Mouse (Mus musculus): ENCODE measurements at regions not wholly inside any gene's neighbourhood (a gene's known extent, or its start where the extent isn't known, plus 50 kb on each side); places are given as distances from the start of the nearest gene placed in this dataset.

GRCm38 (mm10) chr17:52448701-52449100, 153.8 kb upstream of the Kcnh8 start:
- no peak for DNase-seq

GRCm38 (mm10) chr17:52459303-52459996, 143.1 kb upstream of the Kcnh8 start:
- DNase-seq = no peak

- DNase-seq = no peak
Measured at GRCm38 (mm10) chr17:52459997-52460387, 142.5 kb upstream of the Kcnh8 start.

- no peak for DNase-seq
Measured at GRCm38 (mm10) chr17:52461264-52461663, 141.2 kb upstream of the Kcnh8 start.

- peak; percentile 27 to 41 for DNase-seq
Measured at GRCm38 (mm10) chr17:52461709-52462141, 140.8 kb upstream of the Kcnh8 start.

GRCm38 (mm10) chr17:52462361-52462760, 140.1 kb upstream of the Kcnh8 start:
- no peak for DNase-seq

GRCm38 (mm10) chr17:52468464-52468863, 134.0 kb upstream of the Kcnh8 start:
- DNase-seq = no peak

GRCm38 (mm10) chr17:52479327-52480086, 123.0 kb upstream of the Kcnh8 start:
- no peak for DNase-seq

GRCm38 (mm10) chr17:52480087-52480638, 122.3 kb upstream of the Kcnh8 start:
- peak; percentile 4 to 6 for DNase-seq

GRCm38 (mm10) chr17:52506760-52507159, 95.7 kb upstream of the Kcnh8 start:
- DNase-seq = no peak

- no peak for DNase-seq
Measured at GRCm38 (mm10) chr17:52530260-52530659, 72.2 kb upstream of the Kcnh8 start.

Measured in kidney, postnatal 4 days (tissue).